Mouse (Mus musculus) duodenum, adult 2 months (tissue): ENCODE measurements around the gene Nt5dc3. TPM values are rescaled to one million over a fixed set of nuclear protein-coding genes. Genes with fewer than 3 reads are reported as not detected.

ENCODE experiments used
- polyA plus RNA-seq: library from polyadenylated mRNA; depleted of rRNA; stranded (reverse); fragments of >200 nt; gene quantifications from 2 replicates; pipeline ENCODE4 v1.2.3, GENCODE M21; 2012; ENCODE audit warnings: low replicate concordance; rRNA removed

Gene Nt5dc3
- 1.3 and 3.7 TPM in 2 replicates for polyA plus RNA-seq

DNA sequence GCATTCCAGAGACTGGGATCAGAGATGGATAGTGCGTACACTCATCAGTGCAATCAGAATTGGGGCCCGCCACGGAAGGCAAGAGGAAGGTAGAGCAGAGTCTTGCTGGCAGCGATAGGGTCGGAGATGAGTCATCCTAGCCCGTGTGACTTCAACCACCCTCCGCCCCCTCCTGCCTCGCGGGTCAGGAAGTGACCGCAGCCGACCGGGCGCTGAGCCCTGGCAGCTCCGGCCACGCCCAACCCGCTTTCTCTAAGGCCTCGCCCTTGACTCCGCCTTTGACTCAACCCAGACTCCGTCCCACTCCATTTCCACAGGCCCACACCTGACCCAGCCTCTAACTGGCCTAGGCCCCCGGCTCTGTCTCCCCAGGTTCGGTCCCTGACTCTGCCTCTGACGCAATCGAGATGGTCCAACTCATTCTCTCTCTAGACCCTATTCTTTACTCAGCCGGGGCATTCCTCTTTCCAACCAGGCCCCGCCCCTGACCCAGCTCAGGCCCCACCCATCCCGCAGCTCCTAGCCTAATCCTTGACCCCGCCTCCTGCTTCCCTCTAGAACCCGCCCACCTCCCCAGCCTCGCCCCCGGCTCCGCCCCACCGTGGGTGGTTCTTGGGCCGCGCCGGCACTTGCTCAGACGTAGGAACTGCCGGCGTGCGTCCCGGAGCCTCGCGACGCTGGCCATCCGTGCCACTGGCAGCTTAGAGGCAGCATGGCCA, at the start of gene Nt5dc3:
Gene Nt5dc3, plus strand, starts transcription at position 608 of the 719 bp plus-strand sequence.

DNA sequence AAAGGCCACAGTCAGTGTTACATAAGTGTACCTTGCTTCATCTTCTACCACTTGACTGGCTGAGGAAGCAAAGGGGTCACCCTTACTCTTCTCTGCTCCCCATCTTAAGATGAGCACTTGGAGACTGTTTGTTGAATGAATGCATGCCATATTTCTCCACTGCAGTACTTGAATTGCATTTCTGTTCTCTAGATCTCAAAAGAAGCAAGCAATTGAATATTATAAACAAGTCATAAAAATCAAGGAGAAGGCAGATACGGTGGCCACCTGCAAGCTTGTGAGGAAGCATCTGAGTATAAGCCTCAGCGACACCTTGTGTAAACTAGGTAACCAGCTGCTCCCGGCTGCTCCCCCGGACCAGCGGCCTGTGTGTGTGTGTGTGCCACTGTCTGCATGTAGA, 15.1 kb upstream of the Nt5dc3 start, which contains the start of gene Gm49358:
Gene Gm49358, plus strand, starts transcription at position 301 of the 400 bp plus-strand sequence.

Other genes starting within 250 kb of the Nt5dc3 start
- gene Hsp90b1, start 73.5 kb upstream of the Nt5dc3 start, polyA plus RNA-seq = 7.5 and 8.6 TPM in 2 replicates
- gene Ttc41, start 73.2 kb upstream of the Nt5dc3 start, polyA plus RNA-seq = 0.38 and 0.54 TPM in 2 replicates
- gene Gm49358, start 15.0 kb upstream of the Nt5dc3 start, polyA plus RNA-seq = not detected in 2 replicates
- 0.40 and 0.81 TPM in 2 replicates for gene Stab2, start 229.0 kb downstream of the Nt5dc3 start, polyA plus RNA-seq